Mouse (Mus musculus): ENCODE results near the gene St7. TPM values are rescaled to one million over a fixed set of nuclear protein-coding genes. Genes with fewer than 3 reads are reported as not detected.
A peak's percentile ranks its signal among the peaks of the same experiment; 100 is the strongest.

The St7 gene
- polyA plus RNA-seq, 1 experiment = 8.4 TPM

DNA sequence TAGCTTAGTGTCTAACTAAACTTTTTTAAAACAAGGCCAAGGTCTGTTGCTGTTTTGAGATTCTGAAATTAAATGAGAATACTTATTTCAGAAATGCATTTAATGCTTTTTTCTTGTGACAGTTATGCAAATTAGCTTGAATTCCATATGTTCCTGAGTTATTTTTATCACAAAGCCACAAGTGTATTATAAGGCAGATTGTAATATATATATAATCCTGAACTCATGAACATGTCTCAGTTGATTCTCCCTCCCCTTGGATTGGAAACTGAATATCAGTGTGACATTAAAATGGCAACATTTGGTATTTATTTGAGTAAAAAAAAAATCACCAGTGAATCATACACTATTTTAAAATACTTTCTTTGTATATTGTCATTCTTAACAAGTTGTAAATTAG, 26.7 kb upstream of the St7 start:
- Histone ChIP-seq H3K79me2 (ENCODE audit: control insufficient read depth, insufficient read depth) (peaks cover 6% of the 10 kb centered on the region), H3K79me3 (ENCODE audit: low read depth) (peaks cover 2% of the 10 kb centered on the region), H3ac (ENCODE audit: control insufficient read depth, insufficient read length, low read depth) (no peak overlapping the region), H3K4me3 (ENCODE audit: insufficient read depth, poor library complexity, severe bottlenecking) (no peak overlapping the region), H3K36me3 (ENCODE audit: control insufficient read depth, insufficient read depth) (peaks cover 75% of the 10 kb centered on the region), H3K27me3 (ENCODE audit: control insufficient read depth, insufficient read depth, insufficient read length) (no peaks in the 10 kb centered on the region)
- TF ChIP-seq MAX (IDR thresholded peaks at IDR 0.05) (no peak), CEBPB (IDR thresholded peaks at IDR 0.05; ENCODE audit: low read depth) (no peak), FOSL1 (IDR thresholded peaks at IDR 0.05; ENCODE audit: insufficient read depth, low read length, poor library complexity, severe bottlenecking) (no peak), CTCF (IDR thresholded peaks at IDR 0.05; ENCODE audit: control insufficient read depth, insufficient read depth, insufficient read length) (no peak), MYOG (IDR thresholded peaks at IDR 0.05; ENCODE audit: control insufficient read depth, extremely low read depth, insufficient read length) (no peak), USF1 (IDR thresholded peaks at IDR 0.05; ENCODE audit: low read depth) (no peak), MYOD1 (IDR thresholded peaks at IDR 0.05; ENCODE audit: control insufficient read depth, insufficient read length, low read depth) (no peak)

DNA sequence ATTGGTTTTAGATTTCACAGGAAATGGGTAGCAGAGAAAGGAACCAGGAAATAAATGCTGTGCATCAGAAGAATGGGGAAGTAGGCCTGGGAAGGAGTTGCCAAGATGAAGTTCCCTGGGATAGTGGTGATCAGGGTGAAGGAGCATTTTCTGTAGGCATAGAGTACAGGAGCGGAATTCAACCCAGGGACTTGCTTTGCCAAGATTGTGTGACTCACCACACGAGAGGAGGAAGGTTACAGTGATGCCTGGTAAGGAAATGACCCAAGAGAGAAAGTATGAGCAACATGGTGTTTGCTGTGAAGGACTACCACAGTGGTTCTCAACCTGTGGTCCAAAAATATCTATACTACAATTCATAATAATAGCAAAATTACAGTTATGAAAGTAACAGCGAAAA, 24.9 kb upstream of the St7 start:
- no peak overlapping the region for H3ac ChIP-seq (ENCODE audit: control insufficient read depth, insufficient read length, low read depth)
- no peak overlapping the region for H3K4me3 ChIP-seq (ENCODE audit: insufficient read depth, poor library complexity, severe bottlenecking)
- no peaks in the 10 kb centered on the region for H3K27me3 ChIP-seq (ENCODE audit: control insufficient read depth, insufficient read depth, insufficient read length)
- TF ChIP-seq FOSL1 (IDR thresholded peaks at IDR 0.05; ENCODE audit: insufficient read depth, low read length, poor library complexity, severe bottlenecking) = peak; percentile 31
- TF ChIP-seq MYOG (IDR thresholded peaks at IDR 0.05; ENCODE audit: control insufficient read depth, extremely low read depth, insufficient read length) = no peak
- peaks cover 61% of the 10 kb centered on the region for H3K36me3 ChIP-seq (ENCODE audit: control insufficient read depth, insufficient read depth)
- H3K79me3 ChIP-seq (ENCODE audit: low read depth) = peaks cover 2% of the 10 kb centered on the region
- peaks cover 6% of the 10 kb centered on the region for H3K79me2 ChIP-seq (ENCODE audit: control insufficient read depth, insufficient read depth)

DNA sequence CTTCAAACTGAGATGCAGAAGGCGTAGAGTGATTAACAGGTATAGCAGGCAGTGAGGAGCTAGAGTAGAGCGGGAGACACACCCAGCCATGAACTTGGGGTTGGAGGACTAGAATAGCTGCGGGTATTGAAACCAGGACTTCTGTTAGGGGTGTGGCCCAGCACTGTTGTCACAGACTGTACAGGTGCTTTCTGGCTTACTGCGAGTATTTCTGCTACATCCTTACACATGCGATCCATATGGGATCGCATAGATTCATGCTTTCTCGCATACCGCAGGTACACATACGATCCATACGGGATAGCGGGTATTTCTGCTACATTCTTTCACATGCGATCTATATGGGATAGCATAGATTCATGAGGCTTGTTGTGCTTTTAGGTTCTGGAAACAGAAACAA, 24.4 kb upstream of the St7 start:
- peaks cover 56% of the 10 kb centered on the region for H3K36me3 ChIP-seq (ENCODE audit: control insufficient read depth, insufficient read depth)
- H3K4me3 ChIP-seq (ENCODE audit: insufficient read depth, poor library complexity, severe bottlenecking) = no peak overlapping the region
- no peaks in the 10 kb centered on the region for H3K27me3 ChIP-seq (ENCODE audit: control insufficient read depth, insufficient read depth, insufficient read length)
- peaks cover under 1% of the 10 kb centered on the region for H3K79me3 ChIP-seq (ENCODE audit: low read depth)
- no peak overlapping the region for H3ac ChIP-seq (ENCODE audit: control insufficient read depth, insufficient read length, low read depth)
- TF ChIP-seq FOSL1 (IDR thresholded peaks at IDR 0.05; ENCODE audit: insufficient read depth, low read length, poor library complexity, severe bottlenecking) = no peak
- no peak for TF ChIP-seq CEBPB (IDR thresholded peaks at IDR 0.05; ENCODE audit: low read depth)
- TF ChIP-seq MAX (IDR thresholded peaks at IDR 0.05) = no peak
- TF ChIP-seq MYOD1 (IDR thresholded peaks at IDR 0.05; ENCODE audit: control insufficient read depth, insufficient read length, low read depth) = no peak
- TF ChIP-seq MYOG (IDR thresholded peaks at IDR 0.05; ENCODE audit: control insufficient read depth, extremely low read depth, insufficient read length) = no peak
- no peak for TF ChIP-seq CTCF (IDR thresholded peaks at IDR 0.05; ENCODE audit: control insufficient read depth, insufficient read depth, insufficient read length)
- TF ChIP-seq USF1 (IDR thresholded peaks at IDR 0.05; ENCODE audit: low read depth) = no peak
- H3K79me2 ChIP-seq (ENCODE audit: control insufficient read depth, insufficient read depth) = peaks cover under 1% of the 10 kb centered on the region

DNA sequence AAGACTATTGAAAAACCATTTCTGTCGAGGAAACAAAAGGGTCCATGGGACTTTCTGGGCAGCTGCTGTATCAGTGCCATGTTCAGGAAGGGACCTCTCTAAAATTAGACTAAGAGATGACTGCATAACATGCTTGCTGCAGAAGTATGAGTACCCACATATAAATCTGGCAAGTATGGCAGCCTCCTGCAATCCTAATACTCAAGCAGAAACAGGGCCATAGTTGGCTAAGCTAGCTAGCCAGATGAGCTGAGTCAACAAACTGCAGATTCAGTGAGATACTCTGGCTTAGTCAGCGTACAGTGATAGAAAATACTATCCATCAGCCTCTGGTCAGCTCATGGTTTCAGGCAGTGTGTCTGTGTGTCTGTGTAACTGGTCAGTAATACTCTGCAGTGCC, 22.9 kb upstream of the St7 start:
- Histone ChIP-seq H3K79me2 (ENCODE audit: control insufficient read depth, insufficient read depth) (no peaks in the 10 kb centered on the region), H3K4me3 (ENCODE audit: insufficient read depth, poor library complexity, severe bottlenecking) (no peak overlapping the region), H3K36me3 (ENCODE audit: control insufficient read depth, insufficient read depth) (peaks cover 42% of the 10 kb centered on the region), H3K79me3 (ENCODE audit: low read depth) (no peaks in the 10 kb centered on the region), H3ac (ENCODE audit: control insufficient read depth, insufficient read length, low read depth) (no peak overlapping the region), H3K27me3 (ENCODE audit: control insufficient read depth, insufficient read depth, insufficient read length) (no peaks in the 10 kb centered on the region)
- TF ChIP-seq USF1 (IDR thresholded peaks at IDR 0.05; ENCODE audit: low read depth) = no peak
- TF ChIP-seq MYOG (IDR thresholded peaks at IDR 0.05; ENCODE audit: control insufficient read depth, extremely low read depth, insufficient read length) = no peak
- no peak for TF ChIP-seq MYOD1 (IDR thresholded peaks at IDR 0.05; ENCODE audit: control insufficient read depth, insufficient read length, low read depth)
- TF ChIP-seq CEBPB (IDR thresholded peaks at IDR 0.05; ENCODE audit: low read depth) = no peak
- no peak for TF ChIP-seq FOSL1 (IDR thresholded peaks at IDR 0.05; ENCODE audit: insufficient read depth, low read length, poor library complexity, severe bottlenecking)
- TF ChIP-seq MAX (IDR thresholded peaks at IDR 0.05) = no peak
- no peak for TF ChIP-seq CTCF (IDR thresholded peaks at IDR 0.05; ENCODE audit: control insufficient read depth, insufficient read depth, insufficient read length)

DNA sequence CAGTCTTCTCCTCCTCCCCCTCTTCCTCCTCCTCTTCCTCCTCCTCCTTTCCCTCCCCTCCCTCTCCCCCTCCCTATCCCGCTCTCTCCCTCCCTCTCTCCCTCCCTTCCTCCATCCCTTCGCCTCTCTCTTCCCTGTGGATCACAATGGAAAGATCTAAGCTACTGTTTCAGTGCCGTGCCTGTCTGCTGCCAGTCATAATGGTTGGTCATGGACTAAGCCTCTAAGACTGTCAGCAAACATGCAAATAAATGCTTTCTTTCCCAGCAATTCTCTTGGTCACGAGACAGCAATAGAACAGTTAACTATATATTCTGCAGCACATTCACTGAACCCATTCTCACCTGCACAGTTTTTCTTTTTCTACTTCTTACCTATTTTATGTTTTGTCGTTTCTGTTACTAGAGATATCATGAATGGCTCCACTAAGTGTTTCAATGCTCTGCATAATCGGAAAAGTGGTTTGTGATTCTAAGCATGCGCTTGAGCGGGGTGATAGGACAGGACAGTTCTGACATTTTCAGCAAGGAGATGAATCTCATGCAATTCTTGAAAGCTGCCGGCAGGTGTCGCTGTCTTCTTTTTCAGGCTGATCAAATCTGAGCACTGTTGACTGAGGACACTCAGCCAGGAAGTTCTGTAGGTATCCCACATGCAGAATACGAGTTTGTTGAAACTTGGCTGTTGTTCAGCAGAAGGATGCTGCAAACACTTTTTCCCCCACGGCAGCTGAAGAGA, 17.5 kb upstream of the St7 start:
- H3ac ChIP-seq (ENCODE audit: control insufficient read depth, insufficient read length, low read depth) = no peak overlapping the region
- no peak overlapping the region for H3K4me3 ChIP-seq (ENCODE audit: insufficient read depth, poor library complexity, severe bottlenecking)
- H3K36me3 ChIP-seq (ENCODE audit: control insufficient read depth, insufficient read depth) = peaks cover 4% of the 10 kb centered on the region
- H3K27me3 ChIP-seq (ENCODE audit: control insufficient read depth, insufficient read depth, insufficient read length) = no peaks in the 10 kb centered on the region
- TF ChIP-seq FOSL1 (IDR thresholded peaks at IDR 0.05; ENCODE audit: insufficient read depth, low read length, poor library complexity, severe bottlenecking) (no peak), USF1 (IDR thresholded peaks at IDR 0.05; ENCODE audit: low read depth) (no peak), MYOD1 (IDR thresholded peaks at IDR 0.05; ENCODE audit: control insufficient read depth, insufficient read length, low read depth) (no peak), MYOG (IDR thresholded peaks at IDR 0.05; ENCODE audit: control insufficient read depth, extremely low read depth, insufficient read length) (no peak), CTCF (IDR thresholded peaks at IDR 0.05; ENCODE audit: control insufficient read depth, insufficient read depth, insufficient read length) (peak; percentile 17)
- no peaks in the 10 kb centered on the region for H3K79me3 ChIP-seq (ENCODE audit: low read depth)
- no peaks in the 10 kb centered on the region for H3K79me2 ChIP-seq (ENCODE audit: control insufficient read depth, insufficient read depth)

DNA sequence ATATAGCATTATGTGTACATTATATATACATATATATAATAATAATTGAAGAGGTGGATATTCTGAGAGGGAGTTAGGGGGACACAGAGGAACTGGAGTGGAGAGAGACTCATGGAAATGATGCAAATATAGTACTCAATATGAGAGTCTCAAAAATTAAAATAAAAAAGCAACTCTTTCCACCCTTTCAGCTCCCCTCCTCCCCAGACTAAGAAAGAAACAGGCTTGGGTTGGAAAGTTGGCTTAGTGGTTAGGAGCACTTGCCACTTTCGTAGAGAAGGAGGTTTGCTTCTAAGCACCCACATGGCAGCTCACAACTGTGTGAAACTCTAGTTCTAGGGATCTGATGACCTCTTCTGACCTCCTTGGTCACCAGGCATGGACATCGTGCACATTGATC, 15.7 kb upstream of the St7 start:
- Histone ChIP-seq H3K4me3 (ENCODE audit: insufficient read depth, poor library complexity, severe bottlenecking) (no peak overlapping the region), H3K27me3 (ENCODE audit: control insufficient read depth, insufficient read depth, insufficient read length) (no peaks in the 10 kb centered on the region)

More for the DNA sequence above, 15.7 kb upstream of the St7 start:
- H3K36me3 ChIP-seq (ENCODE audit: control insufficient read depth, insufficient read depth) = no peaks in the 10 kb centered on the region
- H3K79me2 ChIP-seq (ENCODE audit: control insufficient read depth, insufficient read depth) = no peaks in the 10 kb centered on the region
- TF ChIP-seq MYOG (IDR thresholded peaks at IDR 0.05; ENCODE audit: control insufficient read depth, extremely low read depth, insufficient read length) (no peak), USF1 (IDR thresholded peaks at IDR 0.05; ENCODE audit: low read depth) (no peak), CTCF (IDR thresholded peaks at IDR 0.05; ENCODE audit: control insufficient read depth, insufficient read depth, insufficient read length) (no peak), CEBPB (IDR thresholded peaks at IDR 0.05; ENCODE audit: low read depth) (no peak), MAX (IDR thresholded peaks at IDR 0.05) (no peak), FOSL1 (IDR thresholded peaks at IDR 0.05; ENCODE audit: insufficient read depth, low read length, poor library complexity, severe bottlenecking) (no peak), MYOD1 (IDR thresholded peaks at IDR 0.05; ENCODE audit: control insufficient read depth, insufficient read length, low read depth) (no peak)
- H3K79me3 ChIP-seq (ENCODE audit: low read depth) = no peaks in the 10 kb centered on the region
- no peak overlapping the region for H3ac ChIP-seq (ENCODE audit: control insufficient read depth, insufficient read length, low read depth)
